Mouse (Mus musculus): ENCODE results near the gene 2210418O10Rik. TPM values are rescaled to one million over a fixed set of nuclear protein-coding genes. Genes with fewer than 3 reads are reported as not detected.
"Not testable (repeated sequence)": the region's sequence is repeated elsewhere in the genome, so short reads cannot be mapped to it uniquely, and the experiment has no call there.

The 2210418O10Rik gene
- polyA plus RNA-seq (2014; fragmentation: Nextera tagmentation; extraction: Ambion mirVana) = 7.0 and 7.2 TPM in 2 replicates

- H3K36me3 ChIP-seq (ENCODE audit: control insufficient read depth, insufficient read depth, low read length); H3K27me3 ChIP-seq (ENCODE audit: control insufficient read depth, insufficient read depth, low read length); H3K9ac ChIP-seq (replicated peaks; ENCODE audit: low read depth, low read length); H3K4me3 ChIP-seq (ENCODE audit: low read depth, low read length); H3K4me2 ChIP-seq (ENCODE audit: low read depth, low read length); H3K27ac ChIP-seq (ENCODE audit: low read depth, low read length); H3K9me3 ChIP-seq (ENCODE audit: control insufficient read depth, low read length); H3K4me1 ChIP-seq (ENCODE audit: control insufficient read depth, insufficient read depth, low read length); ATAC-seq (ENCODE audit: low read depth): not testable (repeated sequence)
- WGBS = no CpG with 5 or more reads among the region's 2 CpGs
Measured at GRCm38 (mm10) chr2:176226269-176226668, at the start of gene 2210418O10Rik. Gene 2210418O10Rik (plus strand): TSS chr2:176226569.

- H3K4me1 ChIP-seq (ENCODE audit: control insufficient read depth, insufficient read depth, low read length); H3K4me3 ChIP-seq (ENCODE audit: low read depth, low read length); H3K4me2 ChIP-seq (ENCODE audit: low read depth, low read length); H3K9me3 ChIP-seq (ENCODE audit: control insufficient read depth, low read length); ATAC-seq (ENCODE audit: low read depth); H3K27ac ChIP-seq (ENCODE audit: low read depth, low read length); H3K27me3 ChIP-seq (ENCODE audit: control insufficient read depth, insufficient read depth, low read length); H3K36me3 ChIP-seq (ENCODE audit: control insufficient read depth, insufficient read depth, low read length); H3K9ac ChIP-seq (replicated peaks; ENCODE audit: low read depth, low read length): not testable (repeated sequence)
- WGBS = no CpG with 5 or more reads among the region's 1 CpGs
Measured at GRCm38 (mm10) chr2:176248519-176248918, 22.1 kb downstream of the 2210418O10Rik start.

Other genes starting within 250 kb of the 2210418O10Rik start
- 0.49 and 0.88 TPM in 2 replicates for gene Gm2004, start 76.7 kb upstream of the 2210418O10Rik start, polyA plus RNA-seq (2014; fragmentation: Nextera tagmentation; extraction: Ambion mirVana)
- gene Gm11009, start 92.9 kb downstream of the 2210418O10Rik start, polyA plus RNA-seq (2014; fragmentation: Nextera tagmentation; extraction: Ambion mirVana) = not detected in 2 replicates
- gene Gm14435, start 197.0 kb downstream of the 2210418O10Rik start, polyA plus RNA-seq (2014; fragmentation: Nextera tagmentation; extraction: Ambion mirVana) = 9.8 and 11.6 TPM in 2 replicates

Measured in neural tube, embryonic 14.5 days (tissue).